Mouse (Mus musculus): Measurements from ENCODE around the gene Uggt1.

Gene Uggt1

GRCm38 (mm10) chr1:36180038-36180437 is 64.5 kb downstream of the Uggt1 start:
- DNase-seq (ENCODE audit: low read depth, low spot score) = no peak

DNA sequence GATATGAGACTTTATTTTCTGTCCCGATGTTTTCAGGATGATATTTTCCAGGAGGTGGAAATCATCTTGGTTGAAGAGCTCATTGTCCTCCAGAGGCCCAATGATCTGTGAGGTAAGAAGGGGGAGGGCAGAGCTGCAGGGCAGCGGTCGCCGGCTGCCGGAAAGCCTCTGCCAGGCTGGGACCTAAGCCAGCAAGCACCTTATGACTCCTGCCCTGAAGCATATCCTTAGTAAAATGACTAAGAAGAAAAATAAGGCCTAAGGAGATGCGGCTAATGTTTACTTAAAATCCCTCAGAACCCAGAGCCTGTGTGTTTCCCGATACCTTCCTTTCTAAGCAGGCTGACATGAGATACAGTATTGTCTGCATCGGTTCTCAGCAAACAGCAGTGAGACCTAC is 71.1 kb downstream of the Uggt1 start:
- DNase-seq (ENCODE audit: low read depth, low spot score) = no peak

DNA sequence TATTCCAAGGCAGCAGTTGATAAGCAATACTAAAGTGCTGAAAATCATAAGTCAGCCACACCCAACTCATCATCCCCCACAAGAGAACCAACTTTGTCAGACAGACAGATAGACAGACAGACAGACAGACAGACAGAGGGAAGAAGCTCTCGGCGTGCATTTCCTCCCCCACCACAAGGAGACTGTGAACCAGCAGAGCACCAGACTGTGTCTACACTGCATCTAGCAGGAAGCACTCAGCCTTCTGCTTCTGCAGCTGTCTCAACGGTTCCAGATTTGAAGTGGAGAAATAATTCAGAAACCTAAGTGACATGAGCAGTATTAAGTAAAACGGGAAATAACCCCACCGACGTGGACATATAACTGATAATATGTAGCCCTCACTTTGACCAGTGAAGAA is 71.6 kb downstream of the Uggt1 start:
- no peak for DNase-seq (ENCODE audit: low read depth, low spot score)

DNA sequence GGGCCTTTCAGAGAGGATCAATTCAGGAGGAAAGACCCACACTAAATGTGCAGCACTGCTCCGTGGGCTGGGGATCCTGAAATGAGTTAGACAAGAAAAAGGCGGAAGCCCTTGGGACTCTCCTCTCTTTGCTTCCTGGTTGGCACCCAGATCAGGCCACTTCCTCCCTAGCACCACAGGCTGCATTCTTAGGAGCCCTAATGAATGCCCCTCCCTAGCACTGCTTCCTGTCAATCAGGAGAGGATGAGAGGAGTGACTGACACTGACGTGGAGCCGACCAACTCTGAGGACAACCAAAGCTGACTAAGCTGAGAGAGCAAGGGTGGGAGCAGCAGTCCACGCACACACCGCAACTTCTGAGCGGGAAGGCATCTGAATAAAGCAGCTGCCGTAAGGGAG is 81.8 kb downstream of the Uggt1 start:
- no peak for DNase-seq (ENCODE audit: low read depth, low spot score)

- no peak for DNase-seq (ENCODE audit: low read depth, low spot score)
These were observed 83.3 kb downstream of the Uggt1 start for GRCm38 (mm10) chr1:36161208-36161607.

DNA sequence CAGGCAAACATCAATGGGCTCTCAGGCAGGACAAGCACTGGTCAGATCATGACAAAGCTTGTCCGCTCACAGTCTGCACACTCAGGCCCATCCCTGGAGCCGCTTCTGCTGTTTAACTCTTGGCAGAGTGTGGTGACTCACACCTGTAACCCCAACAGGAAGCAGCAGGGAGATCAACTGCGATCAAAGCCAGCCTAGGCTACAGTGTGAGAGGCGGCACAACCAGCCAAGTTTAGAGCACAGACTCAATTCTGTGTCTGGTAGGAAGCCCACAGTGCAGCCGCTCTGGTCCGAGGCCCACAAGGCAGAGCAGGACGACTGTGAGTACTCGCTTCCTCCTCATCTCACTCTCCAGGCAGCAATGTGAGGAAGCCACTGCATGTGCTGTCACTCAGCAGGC is 84.3 kb downstream of the Uggt1 start:
- DNase-seq (ENCODE audit: low read depth, low spot score) = no peak

- no peak for DNase-seq (ENCODE audit: low read depth, low spot score)
These were observed 95.1 kb downstream of the Uggt1 start for GRCm38 (mm10) chr1:36149411-36149810.

DNA sequence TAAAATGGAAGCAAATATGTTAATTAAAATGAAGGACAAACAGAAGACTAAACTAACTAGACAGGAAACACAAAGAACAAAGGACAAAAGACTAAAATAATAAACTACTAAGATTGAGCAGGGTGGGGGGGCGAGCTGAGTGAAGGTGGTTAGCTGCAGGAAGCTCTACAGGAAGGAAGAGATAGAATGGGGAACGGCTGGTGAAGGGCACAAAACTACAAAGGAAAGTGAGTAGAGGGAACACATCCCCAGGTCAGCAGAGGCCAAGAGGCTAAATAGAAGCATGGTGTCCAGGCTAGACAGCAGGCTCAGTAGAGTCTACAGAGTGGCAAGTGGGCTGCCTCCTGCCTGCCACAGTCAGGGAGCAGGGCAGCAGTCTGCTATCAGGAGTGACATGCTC is 95.7 kb downstream of the Uggt1 start:
- DNase-seq (ENCODE audit: low read depth, low spot score) = no peak

DNA sequence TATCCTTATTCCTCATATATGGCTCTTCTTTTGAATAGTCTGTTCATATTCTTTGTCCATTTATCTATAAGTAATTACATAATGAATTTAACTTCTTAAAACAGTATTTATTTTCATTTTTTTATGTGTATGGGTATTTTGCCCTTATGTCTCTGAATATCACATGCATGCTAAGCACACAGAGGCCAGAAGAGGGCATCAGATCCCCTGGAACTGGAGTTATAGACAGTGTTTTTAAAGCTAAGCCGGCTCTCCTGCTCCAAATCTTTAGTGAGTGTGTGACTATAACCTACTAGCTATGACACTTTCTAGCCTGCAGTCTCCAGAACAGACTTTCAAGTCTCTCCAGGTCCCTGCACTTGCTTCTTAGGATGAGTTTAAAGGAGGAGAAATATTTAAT is 99.5 kb downstream of the Uggt1 start:
- DNase-seq (ENCODE audit: low read depth, low spot score) = no peak

DNA sequence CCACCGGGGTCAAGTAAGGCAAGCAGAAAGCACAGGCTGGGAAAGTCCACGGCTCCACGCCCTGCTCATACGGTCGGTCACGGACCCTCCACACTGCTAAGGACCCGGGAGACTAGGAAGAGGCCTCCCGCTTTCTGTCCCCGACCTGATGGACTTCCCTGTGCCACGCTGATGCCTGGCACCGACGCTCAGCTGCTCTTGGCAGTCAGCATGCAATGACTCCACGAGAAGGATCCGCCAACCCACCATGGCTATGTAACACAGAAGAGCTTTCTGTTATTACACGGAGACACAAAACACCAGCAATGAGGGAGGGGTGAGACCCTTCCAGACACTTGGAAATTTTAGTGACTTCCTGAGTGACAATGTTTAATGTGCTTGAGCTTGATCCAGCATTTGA is 104.2 kb downstream of the Uggt1 start:
- DNase-seq (ENCODE audit: low read depth, low spot score) = no peak

DNA sequence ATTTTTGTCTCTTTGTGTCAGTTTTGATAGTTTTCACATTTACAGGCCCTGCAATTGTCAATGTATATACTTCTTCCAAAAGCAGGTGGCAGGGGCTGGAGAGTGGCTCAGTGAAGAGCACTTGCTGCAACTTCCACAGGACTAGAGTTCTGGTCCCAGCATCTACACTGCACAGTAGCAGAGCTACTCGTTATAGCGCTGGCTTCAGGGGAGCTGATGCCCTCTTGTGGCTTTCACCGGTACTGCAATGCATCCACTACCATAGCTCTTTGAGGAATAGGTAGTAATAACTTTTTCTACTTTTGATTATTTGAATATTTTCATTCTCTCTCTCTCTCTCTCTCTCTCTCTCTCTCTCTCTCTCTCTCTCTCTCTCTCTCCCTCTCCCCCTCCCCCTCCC is 109.9 kb downstream of the Uggt1 start:
- no peak for DNase-seq (ENCODE audit: low read depth, low spot score)

DNA sequence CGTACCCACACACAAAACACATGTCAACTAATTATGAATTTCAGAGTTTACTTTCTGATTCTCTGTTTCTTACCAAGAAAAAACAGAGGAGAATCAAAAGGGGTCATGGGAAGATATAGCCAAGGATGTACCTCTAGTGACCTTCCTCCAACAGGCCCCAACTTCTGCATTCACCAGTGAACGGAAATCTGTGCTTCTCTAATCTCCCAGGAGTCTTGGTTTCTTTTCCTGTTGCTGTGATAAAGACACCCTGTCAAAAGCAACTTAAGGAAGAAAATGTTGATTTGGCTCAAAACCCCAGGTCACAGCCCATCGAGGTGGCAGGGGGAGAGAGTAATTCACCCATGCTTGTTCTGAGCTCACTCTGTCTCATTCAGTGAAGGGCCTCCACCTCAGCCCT is 110.9 kb downstream of the Uggt1 start:
- no peak for DNase-seq (ENCODE audit: low read depth, low spot score)

GRCm38 (mm10) chr1:36133041-36133440 is 111.5 kb downstream of the Uggt1 start:
- DNase-seq (ENCODE audit: low read depth, low spot score) = no peak

DNA sequence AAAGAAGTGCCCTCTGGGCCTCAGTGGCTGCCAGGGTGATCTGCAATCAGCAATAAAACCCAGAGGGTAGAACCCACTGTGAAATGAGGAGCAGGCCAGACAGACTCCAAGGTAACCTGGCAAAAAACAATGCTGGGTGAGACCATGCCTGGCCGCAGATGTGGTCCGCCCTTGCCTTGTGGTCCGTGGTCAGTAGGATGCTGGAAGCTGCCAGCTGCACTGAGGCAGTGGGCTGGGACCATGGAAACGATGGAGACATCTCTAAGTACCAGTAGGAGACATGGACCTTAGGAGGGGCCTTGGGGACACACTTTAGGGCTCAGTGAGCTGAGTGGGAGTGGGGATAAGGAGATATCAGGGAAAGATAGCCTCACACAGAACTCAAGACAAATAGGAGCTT is 112.3 kb downstream of the Uggt1 start:
- no peak for DNase-seq (ENCODE audit: low read depth, low spot score)

- no peak for DNase-seq (ENCODE audit: low read depth, low spot score)
These were observed 112.8 kb downstream of the Uggt1 start for GRCm38 (mm10) chr1:36131766-36132165.

GRCm38 (mm10) chr1:36131154-36131553 is 113.4 kb downstream of the Uggt1 start:
- no peak for DNase-seq (ENCODE audit: low read depth, low spot score)

- DNase-seq (ENCODE audit: low read depth, low spot score) = no peak
These were observed 114.0 kb downstream of the Uggt1 start for GRCm38 (mm10) chr1:36130307-36131035.

DNA sequence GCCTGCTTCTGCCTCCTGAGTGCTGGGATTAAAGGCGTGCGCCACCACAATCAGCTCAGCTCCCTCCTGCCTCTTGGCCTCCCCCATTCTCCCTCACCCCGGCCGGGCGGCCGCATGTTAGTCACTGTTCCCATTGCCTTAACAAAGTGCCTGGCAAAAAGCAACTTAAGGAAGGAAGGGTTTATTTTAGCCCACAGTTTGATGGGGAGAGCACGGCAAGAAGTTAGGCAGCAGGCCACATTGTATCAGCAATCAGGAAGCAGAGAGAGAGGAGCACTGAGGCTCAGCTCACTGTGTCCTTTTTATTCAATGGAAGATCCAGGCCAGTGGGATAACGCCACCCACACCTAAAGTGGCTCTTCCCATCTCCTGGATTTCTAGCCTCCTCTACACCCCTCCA is 114.6 kb downstream of the Uggt1 start:
- DNase-seq (ENCODE audit: low read depth, low spot score) = no peak

GRCm38 (mm10) chr1:36129126-36129525 is 115.4 kb downstream of the Uggt1 start:
- no peak for DNase-seq (ENCODE audit: low read depth, low spot score)

- no peak for DNase-seq (ENCODE audit: low read depth, low spot score)
These were observed 119.4 kb downstream of the Uggt1 start for GRCm38 (mm10) chr1:36125076-36125475.

DNA sequence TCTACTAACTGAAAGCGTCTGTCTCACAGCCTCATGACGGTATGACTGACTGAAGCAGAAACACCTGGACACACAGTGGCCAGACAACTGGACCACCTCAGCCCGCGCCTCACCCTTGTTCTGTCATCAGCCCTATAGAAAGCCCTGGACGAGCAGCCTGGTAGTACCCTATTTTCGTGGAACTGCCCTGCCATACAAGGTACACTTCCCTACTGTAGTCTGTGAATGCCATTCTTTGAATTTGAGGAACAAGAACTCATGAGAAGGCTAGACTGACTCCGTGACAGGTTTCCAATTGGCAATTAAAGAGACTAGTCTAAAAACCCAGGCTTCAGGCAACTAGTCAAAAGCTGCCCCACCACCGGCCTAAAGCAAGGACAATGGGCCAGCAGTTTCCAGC is 123.3 kb downstream of the Uggt1 start:
- DNase-seq (ENCODE audit: low read depth, low spot score) = no peak

DNA sequence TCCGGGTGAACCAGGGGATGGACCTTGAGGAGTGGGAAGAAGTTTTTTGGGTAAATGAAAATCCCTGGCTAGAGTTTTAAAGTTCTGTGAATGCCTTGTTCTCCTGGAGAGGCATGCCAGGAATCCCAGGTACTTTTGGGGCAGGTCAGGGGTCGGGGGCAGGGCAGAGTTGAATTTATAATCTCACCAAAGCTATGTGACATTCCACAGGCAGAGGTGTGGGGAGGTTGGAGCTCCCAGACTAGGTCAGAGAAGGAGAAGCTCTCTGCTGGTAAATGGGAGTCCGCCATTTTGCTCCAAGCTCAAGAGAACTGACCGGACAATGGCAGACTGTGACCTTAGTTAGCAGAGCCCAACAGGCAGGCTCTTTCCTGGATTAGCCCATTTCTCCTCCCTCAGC is 125.1 kb downstream of the Uggt1 start:
- no peak for DNase-seq (ENCODE audit: low read depth, low spot score)

GRCm38 (mm10) chr1:36118958-36119357 is 125.6 kb downstream of the Uggt1 start:
- no peak for DNase-seq (ENCODE audit: low read depth, low spot score)

DNA sequence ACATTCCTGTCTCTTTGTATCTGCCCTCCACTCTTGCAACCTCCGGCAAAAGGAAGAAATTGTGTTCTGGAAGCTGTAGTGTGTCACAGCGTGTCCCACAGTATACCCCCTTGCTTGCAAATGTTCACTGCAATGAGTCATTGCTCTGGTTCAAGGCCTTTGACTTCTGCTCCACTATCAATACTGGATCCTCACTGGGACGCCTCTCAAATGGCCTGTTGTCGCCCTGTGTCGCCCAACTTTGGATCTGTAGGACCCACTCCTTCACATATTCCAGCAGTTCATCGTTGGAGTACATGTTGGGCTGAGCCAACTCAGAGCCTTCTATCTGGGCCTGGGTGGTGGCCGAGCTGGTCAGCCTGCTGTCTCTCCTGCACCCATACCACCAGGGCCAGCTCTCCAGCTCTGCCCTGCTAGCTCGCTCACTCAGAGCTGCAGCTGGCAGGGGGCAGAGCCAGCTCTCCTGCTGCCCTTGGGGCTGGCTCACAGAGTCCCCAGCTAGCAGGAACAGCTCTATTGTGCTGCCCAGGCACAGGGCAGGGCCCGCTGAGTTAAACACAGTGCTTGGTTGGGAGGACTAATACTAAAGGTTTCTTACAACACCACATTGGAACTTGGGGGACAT is 126.3 kb downstream of the Uggt1 start:
- no peak for DNase-seq (ENCODE audit: low read depth, low spot score)

All from brain, embryonic 18.5 days (tissue).